Mouse (Mus musculus): ENCODE data around the gene Gpbar1.

GRCm38 (mm10) chr1:74294090-74294643 is 15.8 kb downstream of the Gpbar1 start:
- TF ChIP-seq CTCF (IDR thresholded peaks at IDR 0.05; ENCODE audit: extremely low read depth, insufficient read length, insufficient replicate concordance, low read depth, low read length), result no peak
- TF ChIP-seq POLR2A (IDR thresholded peaks at IDR 0.05; ENCODE audit: low read depth, low read length), result no peak
